Mouse (Mus musculus): ENCODE results near the gene Nfix.

GRCm38 (mm10) chr8:84712759-84713120 is 87.4 kb downstream of the Nfix start:
- no peak for TF ChIP-seq CTCF (IDR thresholded peaks at IDR 0.05; ENCODE audit: low read depth, low read length)
- TF ChIP-seq POLR2A (IDR thresholded peaks at IDR 0.05; ENCODE audit: insufficient read depth, low read length), result no peak

Measured in ES-Bruce4 (cell line).